Mouse (Mus musculus) lung, postnatal 0 days (tissue): ENCODE results near the gene Ptpra.

Experiments
- CTCF ChIP-seq: IDR thresholded peaks from 2 replicates; pipeline ENCODE4 v1.5.1; 2016; ENCODE audit warnings: antibody characterized with exemption, mild to moderate bottlenecking
- EP300 ChIP-seq: IDR thresholded peaks from 2 replicates; pipeline ENCODE4 v1.6.1; 2016; ENCODE audit warnings: antibody characterized with exemption, mild to moderate bottlenecking, control low read depth

DNA sequence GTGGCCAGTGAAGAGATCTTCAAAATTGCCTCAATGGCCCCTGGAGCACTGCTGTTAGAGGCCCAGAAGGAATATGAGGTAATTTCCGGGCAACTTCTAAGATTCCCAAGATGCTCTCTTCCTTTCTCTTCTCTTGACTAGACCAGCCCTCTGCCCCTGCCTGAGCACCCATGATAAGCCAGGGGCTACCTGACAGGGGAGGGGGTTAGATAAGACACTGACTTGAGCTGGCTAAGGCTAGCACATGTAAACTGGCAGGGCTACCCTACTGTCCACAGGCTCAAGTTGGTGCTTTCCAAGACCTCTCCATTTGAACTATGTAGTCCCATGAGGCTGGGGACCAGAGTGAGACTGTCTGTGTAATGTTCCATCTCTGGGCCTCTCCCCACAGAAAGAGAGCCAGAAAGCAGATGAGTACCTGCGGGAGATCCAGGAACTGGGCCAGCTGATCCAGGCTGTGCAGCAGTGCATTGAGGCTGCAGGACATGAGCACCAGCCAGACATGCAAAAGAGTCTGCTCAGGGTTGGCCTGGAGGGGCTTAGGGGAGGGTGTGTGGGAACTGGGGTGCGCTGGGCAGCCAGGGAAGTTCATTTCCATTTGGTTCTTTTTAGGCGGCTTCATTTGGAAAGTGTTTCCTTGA is 10.1 kb upstream of the Ptpra start:
- TF ChIP-seq CTCF: no peak
- TF ChIP-seq EP300: no peak
